Mouse (Mus musculus) limb, embryonic 15.5 days (tissue): ENCODE results near the gene Nme2. TPM values are rescaled to one million over a fixed set of nuclear protein-coding genes. Genes with fewer than 3 reads are reported as not detected.
"Not testable (repeated sequence)": the region's sequence is repeated elsewhere in the genome, so short reads cannot be mapped to it uniquely, and the experiment has no call there.

Experiments
- ATAC-seq: fragments of 200-750 bp; cut with Nextera tagmentation; 2 replicates; pipeline ENCODE4 v1.8.0; 2017; ENCODE audit warnings: low read depth, moderate TSS enrichment; ENCODE audit not compliant: insufficient number of reproducible peaks, low FRiP score, low TSS enrichment
- H3K27ac ChIP-seq: fragments of 300-500 bp; sonication (generic); 2 replicates; pipeline ENCODE4 v1.5.1; 2015; ENCODE audit warnings: moderate library complexity, mild to moderate bottlenecking, inconsistent platforms
- H3K27me3 ChIP-seq: fragments of 300-500 bp; sonication (generic); 2 replicates; pipeline ENCODE4 v1.6.1; 2015; ENCODE audit warnings: inconsistent platforms
- H3K36me3 ChIP-seq: fragments of 300-500 bp; sonication (generic); 2 replicates; pipeline ENCODE4 v1.6.1; 2015; ENCODE audit warnings: inconsistent platforms
- H3K4me1 ChIP-seq: fragments of 300-500 bp; sonication (generic); 2 replicates; pipeline ENCODE4 v1.6.1; 2015; ENCODE audit warnings: inconsistent platforms
- H3K4me2 ChIP-seq: fragments of 300-500 bp; sonication (generic); 2 replicates; pipeline ENCODE4 v1.6.1; 2015; ENCODE audit warnings: mild to moderate bottlenecking, inconsistent platforms
- H3K4me3 ChIP-seq: fragments of 300-500 bp; sonication (generic); 2 replicates; pipeline ENCODE4 v1.5.1; 2015; ENCODE audit warnings: mild to moderate bottlenecking, inconsistent platforms
- H3K9ac ChIP-seq: fragments of 300-500 bp; sonication (generic); 2 replicates; pipeline ENCODE4 v1.6.1; 2015; ENCODE audit warnings: inconsistent platforms
- H3K9me3 ChIP-seq: fragments of 300-500 bp; sonication (generic); 2 replicates; pipeline ENCODE4 v1.6.1; 2016; ENCODE audit warnings: inconsistent platforms
- WGBS: fragments of 180-500 bp; shearing (Covaris S2); methylation state at CpG from one replicate; pipeline ENCODE4 v1.1.7; 2015; 5-methylcytosine and 5-hydroxymethylcytosine counted together
- polyA plus RNA-seq: library from polyadenylated mRNA; unstranded; fragments of >200 nt; fragmentation: Nextera tagmentation; extraction: Ambion mirVana; gene quantifications from 2 replicates; pipeline ENCODE4 v1.2.1, GENCODE M21; 2015

Gene Nme2
- polyA plus RNA-seq, 1 experiment from 2014 or later: 365 TPM

DNA sequence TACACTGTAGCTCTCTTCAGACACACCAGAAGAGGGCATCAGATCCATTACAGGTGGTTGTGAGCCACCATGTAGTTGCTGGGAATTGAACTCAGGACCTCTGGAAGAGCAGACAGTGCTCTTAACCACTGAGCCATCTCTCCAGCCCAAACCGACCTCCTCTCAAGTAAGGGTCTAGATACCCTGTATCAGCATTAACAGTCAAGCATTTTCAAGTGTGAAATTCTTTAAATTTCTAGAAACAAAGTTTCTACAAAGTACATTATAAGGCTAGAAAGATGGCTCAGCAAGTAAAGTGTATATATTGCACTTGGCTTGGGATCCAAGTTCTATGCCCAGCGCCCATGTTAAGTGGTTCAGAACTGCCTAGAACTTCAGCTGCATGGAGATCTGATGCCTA, 41.0 kb downstream of the Nme2 start:
- not testable (repeated sequence) for H3K27me3 ChIP-seq, H3K9ac ChIP-seq, H3K9me3 ChIP-seq, H3K27ac ChIP-seq, H3K4me3 ChIP-seq, H3K4me1 ChIP-seq, H3K4me2 ChIP-seq, ATAC-seq
- WGBS: 96% methylated on average over 2 of the region's 2 CpGs
- H3K36me3 ChIP-seq: peaks cover 65% of the 10 kb centered on the region

GRCm38 (mm10) chr11:93911603-93912002, 44.5 kb downstream of the Nme2 start:
- Histone ChIP-seq H3K27me3 (no peaks in the 10 kb centered on the region), H3K4me2 (no peak overlapping the region), H3K9ac (no peak overlapping the region), H3K4me1 (no peaks in the 10 kb centered on the region), H3K27ac (no peak overlapping the region), H3K4me3 (no peak overlapping the region), H3K9me3 (no peaks in the 10 kb centered on the region), H3K36me3 (peaks cover 60% of the 10 kb centered on the region)
- ATAC-seq: no peak
- WGBS: 63% methylated on average over 3 of the region's 3 CpGs

GRCm38 (mm10) chr11:93908829-93909228, 47.2 kb downstream of the Nme2 start:
- no peak for ATAC-seq
- Histone ChIP-seq H3K4me3 (no peak overlapping the region), H3K9ac (no peak overlapping the region), H3K9me3 (no peaks in the 10 kb centered on the region), H3K27ac (no peak overlapping the region), H3K4me1 (no peaks in the 10 kb centered on the region), H3K36me3 (peaks cover 57% of the 10 kb centered on the region), H3K4me2 (no peak overlapping the region), H3K27me3 (no peaks in the 10 kb centered on the region)
- WGBS: 82% methylated on average over 9 of the region's 9 CpGs

- 81% methylated on average over 3 of the region's 3 CpGs for WGBS
- H3K9me3 ChIP-seq: no peaks in the 10 kb centered on the region
- no peak overlapping the region for H3K9ac ChIP-seq
- no peak overlapping the region for H3K4me2 ChIP-seq
- no peak for ATAC-seq
- H3K4me3 ChIP-seq: no peak overlapping the region
- H3K27me3 ChIP-seq: no peaks in the 10 kb centered on the region
- peaks cover 52% of the 10 kb centered on the region for H3K36me3 ChIP-seq
- H3K4me1 ChIP-seq: no peaks in the 10 kb centered on the region
- no peak overlapping the region for H3K27ac ChIP-seq
Measured at GRCm38 (mm10) chr11:93907839-93908238, 48.2 kb downstream of the Nme2 start.

DNA sequence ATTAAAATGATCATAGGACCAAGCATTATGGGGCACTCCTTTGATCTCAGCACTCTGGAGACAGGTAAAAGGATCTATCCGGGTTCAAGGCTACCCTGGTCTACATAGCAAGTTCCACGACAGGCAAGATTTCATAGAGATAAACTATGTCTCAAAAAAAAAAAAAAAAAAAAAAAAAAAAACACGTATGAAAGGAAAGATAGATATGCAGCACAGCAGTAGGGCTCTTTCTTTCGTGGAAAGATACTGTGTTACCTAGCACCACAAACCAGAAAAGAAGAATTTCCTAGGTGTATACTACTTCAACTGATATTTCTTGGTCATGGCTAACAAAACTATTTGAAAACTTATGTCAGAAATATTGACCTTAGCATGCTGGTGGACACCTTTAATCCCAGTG, 49.2 kb downstream of the Nme2 start:
- Histone ChIP-seq H3K9ac (no peak overlapping the region), H3K27ac (no peak overlapping the region), H3K4me2 (no peak overlapping the region), H3K27me3 (no peaks in the 10 kb centered on the region), H3K9me3 (no peaks in the 10 kb centered on the region), H3K4me1 (no peaks in the 10 kb centered on the region), H3K4me3 (no peak overlapping the region), H3K36me3 (peaks cover 54% of the 10 kb centered on the region)
- ATAC-seq: no peak
- WGBS: 87% methylated on average over 4 of the region's 4 CpGs

Other genes with a start within 250 kb of the Nme2 start
- 21.6 and 24.3 TPM in 2 replicates for gene Utp18, start 70.5 kb downstream of the Nme2 start, polyA plus RNA-seq
- 20.3 and 32.4 TPM in 2 replicates for gene Mbtd1, start 70.4 kb downstream of the Nme2 start, polyA plus RNA-seq
- 341 and 347 TPM in 2 replicates for gene Gm20390, start 12.0 kb upstream of the Nme2 start, polyA plus RNA-seq
- gene Nme1, start 12.3 kb upstream of the Nme2 start, polyA plus RNA-seq: 109 and 113 TPM in 2 replicates
- gene Spag9, start 39.8 kb upstream of the Nme2 start, polyA plus RNA-seq: 39.4 and 44.0 TPM in 2 replicates